Mouse (Mus musculus) liver, adult 2 months (tissue): ENCODE results near the gene Sbno2. TPM values are rescaled to one million over a fixed set of nuclear protein-coding genes. Genes with fewer than 3 reads are reported as not detected.

ENCODE experiments used
- DNase-seq: peaks from one replicate; pipeline ENCODE4 v3.0.0-alpha.2; 2011; ENCODE audit warnings: low read depth, low spot score; ENCODE audit errors: extremely low read depth
- H3K27ac ChIP-seq: fragments of 200-500 bp; replicated peaks from 2 replicates; pipeline ENCODE4 v1.5.1; 2012; ENCODE audit warnings: low read depth, mild to moderate bottlenecking, control low read depth, inconsistent platforms, low read length; ENCODE audit not compliant: insufficient read depth
- H3K27me3 ChIP-seq: fragments of 200-500 bp; 2 replicates; pipeline ENCODE4 v1.6.1; 2012; ENCODE audit warnings: mild to moderate bottlenecking, moderate library complexity, low read length, inconsistent platforms; ENCODE audit not compliant: control insufficient read depth, insufficient read depth
- H3K36me3 ChIP-seq: fragments of 200-500 bp; 2 replicates; pipeline ENCODE4 v1.6.1; 2012; ENCODE audit warnings: low read length, inconsistent platforms; ENCODE audit not compliant: control insufficient read depth, insufficient read depth
- H3K4me1 ChIP-seq: fragments of 200-500 bp; 2 replicates; pipeline ENCODE4 v1.6.1; 2011; ENCODE audit warnings: low read length; ENCODE audit not compliant: control insufficient read depth, insufficient read depth
- H3K4me3 ChIP-seq: fragments of 200-500 bp; 2 replicates; pipeline ENCODE4 v1.5.1; 2011; ENCODE audit warnings: low read depth, mild to moderate bottlenecking, control low read depth, low read length, moderate library complexity; ENCODE audit not compliant: insufficient read depth
- H3K79me2 ChIP-seq: fragments of 200-500 bp; 2 replicates; pipeline ENCODE4 v1.6.1; 2012; ENCODE audit warnings: inconsistent platforms, mild to moderate bottlenecking, low read length, moderate library complexity; ENCODE audit not compliant: control insufficient read depth, insufficient read depth
- H3K9ac ChIP-seq: fragments of 200-500 bp; 2 replicates; pipeline ENCODE4 v1.6.1; 2012; ENCODE audit warnings: low read depth, mild to moderate bottlenecking, control low read depth, inconsistent platforms, low read length
- CTCF ChIP-seq: fragments of 200-500 bp; IDR thresholded peaks from 2 replicates; pipeline ENCODE4 v1.5.1; 2011; ENCODE audit warnings: low read depth, low read length, control low read depth
- POLR2A ChIP-seq: fragments of 200-500 bp; IDR thresholded peaks from 2 replicates; pipeline ENCODE4 v1.6.1; 2011; ENCODE audit warnings: low read length, control low read depth; ENCODE audit not compliant: insufficient read depth; ENCODE audit errors: extremely low read depth
- WGBS: fragments of 180-500 bp; shearing (Covaris S2); methylation state at CpG from one replicate; pipeline ENCODE4 v1.1.7; 2018; 5-methylcytosine and 5-hydroxymethylcytosine counted together
- polyA plus RNA-seq: library from polyadenylated mRNA; depleted of rRNA; stranded (reverse); fragments of >200 nt; gene quantifications from 2 replicates; pipeline ENCODE4 v1.2.3, GENCODE M21; 2012
- total RNA-seq: library from RNA; depleted of rRNA; stranded (reverse); fragments of >200 nt; gene quantifications from 2 replicates; pipeline ENCODE4 v1.2.3, GENCODE M21; 2014

The Sbno2 gene
- total and polyA plus RNA-seq, 2 experiments = 8.9 to 25.9 TPM

GRCm38 (mm10) chr10:80033511-80034391 is 71.6 kb downstream of the Sbno2 start:
- H3K79me2 ChIP-seq = peaks cover 5% of the 10 kb centered on the region; the same call in 1 of the 2 replicates
- H3K4me3 ChIP-seq = no peak overlapping the region
- 37% methylated on average over 9 of the region's 9 CpGs for WGBS
- H3K4me1 ChIP-seq = peaks cover 11% of the 10 kb centered on the region; the same call in 1 of the 2 replicates
- TF ChIP-seq POLR2A (no peak), CTCF (peak; percentile 62)
- no peak overlapping the region for H3K9ac ChIP-seq
- H3K27me3 ChIP-seq = no peaks in the 10 kb centered on the region
- H3K27ac ChIP-seq = peak overlapping the region; percentile 35
- peaks cover 3% of the 10 kb centered on the region; the same call in 1 of the 2 replicates for H3K36me3 ChIP-seq
- DNase-seq = peak; percentile 42

DNA sequence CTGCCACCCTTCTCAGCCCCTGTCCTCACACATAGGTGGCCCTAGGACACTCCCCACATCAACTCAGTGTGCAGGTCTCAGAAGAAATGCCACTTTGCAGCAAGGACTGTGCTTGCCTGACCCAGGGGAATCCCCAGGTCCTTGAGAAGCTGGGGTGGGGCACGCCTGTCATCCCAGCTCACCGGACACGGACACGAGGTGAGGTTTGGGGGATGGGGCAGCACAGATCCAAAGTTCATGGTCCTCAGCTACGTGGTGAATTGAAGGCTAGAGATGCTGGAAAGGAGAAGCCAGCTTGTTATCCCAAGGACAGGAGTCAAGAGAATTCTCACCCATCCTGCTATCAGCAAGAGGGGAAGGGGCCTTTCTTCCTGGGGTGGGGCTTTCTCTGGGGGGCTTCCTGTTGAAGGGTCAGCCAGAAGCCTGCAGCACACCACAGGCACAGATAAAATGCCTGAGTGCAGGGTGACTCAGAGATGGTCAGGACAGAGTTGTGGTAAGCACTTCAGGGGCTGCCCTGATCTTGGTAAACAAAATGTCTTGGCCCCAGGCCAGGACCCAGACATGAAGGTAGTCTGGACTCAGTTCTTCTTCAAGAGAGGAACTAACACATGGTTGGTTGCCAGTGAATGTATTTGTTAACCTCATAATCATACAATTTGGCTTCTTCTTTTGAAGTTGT is 72.4 kb downstream of the Sbno2 start:
- peak; percentile 33 for DNase-seq
- Histone ChIP-seq H3K9ac (no peak overlapping the region), H3K79me2 (no peaks in the 10 kb centered on the region), H3K4me1 (peaks cover 7% of the 10 kb centered on the region; the same call in 1 of the 2 replicates), H3K27me3 (no peaks in the 10 kb centered on the region), H3K4me3 (no peak overlapping the region), H3K36me3 (peaks cover 3% of the 10 kb centered on the region; the same call in 1 of the 2 replicates), H3K27ac (peak overlapping the region; percentile 30)
- 5% methylated on average over 5 of the region's 5 CpGs for WGBS
- TF ChIP-seq CTCF (no peak), POLR2A (no peak)

GRCm38 (mm10) chr10:80030736-80031135 is 74.6 kb downstream of the Sbno2 start:
- H3K9ac ChIP-seq = no peak overlapping the region
- H3K79me2 ChIP-seq = no peaks in the 10 kb centered on the region
- no peaks in the 10 kb centered on the region for H3K27me3 ChIP-seq
- no peak overlapping the region for H3K27ac ChIP-seq
- WGBS = 90% methylated on average over 17 of the region's 17 CpGs
- H3K36me3 ChIP-seq = peaks cover under 1% of the 10 kb centered on the region; the same call in 1 of the 2 replicates
- no peak overlapping the region for H3K4me3 ChIP-seq
- peaks cover 7% of the 10 kb centered on the region; the same call in 1 of the 2 replicates for H3K4me1 ChIP-seq
- no peak for DNase-seq
- TF ChIP-seq CTCF = no peak
- TF ChIP-seq POLR2A = no peak

DNA sequence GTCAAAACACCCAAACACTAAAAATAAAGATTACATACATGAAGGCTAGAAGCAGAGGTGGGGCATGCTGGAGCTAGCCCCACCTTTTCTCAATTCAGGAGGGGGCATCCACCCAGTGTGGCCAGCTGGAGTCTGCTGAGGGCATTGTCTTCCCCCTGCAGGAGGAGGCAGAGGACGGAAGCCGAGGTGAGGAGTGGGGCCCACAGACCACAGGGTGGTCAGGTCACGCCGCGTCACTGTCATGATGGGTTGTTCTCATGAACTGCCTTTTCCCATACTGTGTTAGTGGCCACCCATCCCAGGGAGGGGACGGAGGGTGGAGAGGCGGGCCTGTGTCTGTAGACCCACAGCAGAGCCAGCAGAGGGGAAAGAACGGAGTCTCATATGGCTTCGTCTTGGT is 75.2 kb downstream of the Sbno2 start:
- H3K4me3 ChIP-seq = no peak overlapping the region
- H3K27me3 ChIP-seq = no peaks in the 10 kb centered on the region
- TF ChIP-seq CTCF (no peak), POLR2A (no peak)
- peaks cover 7% of the 10 kb centered on the region; the same call in 1 of the 2 replicates for H3K4me1 ChIP-seq
- H3K36me3 ChIP-seq = no peaks in the 10 kb centered on the region
- 89% methylated on average over 9 of the region's 9 CpGs for WGBS
- H3K27ac ChIP-seq = no peak overlapping the region
- no peaks in the 10 kb centered on the region for H3K79me2 ChIP-seq
- DNase-seq = no peak
- H3K9ac ChIP-seq = no peak overlapping the region

GRCm38 (mm10) chr10:80028521-80028846 is 76.9 kb downstream of the Sbno2 start:
- no peaks in the 10 kb centered on the region for H3K27me3 ChIP-seq
- H3K4me3 ChIP-seq = no peak overlapping the region
- H3K4me1 ChIP-seq = peaks cover 5% of the 10 kb centered on the region; the same call in 1 of the 2 replicates
- H3K79me2 ChIP-seq = no peaks in the 10 kb centered on the region
- H3K27ac ChIP-seq = no peak overlapping the region
- no peak for TF ChIP-seq CTCF
- TF ChIP-seq POLR2A = no peak
- no peak for DNase-seq
- 95% methylated on average over 13 of the region's 13 CpGs for WGBS
- H3K9ac ChIP-seq = no peak overlapping the region
- no peaks in the 10 kb centered on the region for H3K36me3 ChIP-seq
